Mouse (Mus musculus): Measurements from ENCODE around the gene Myo1d. TPM values are rescaled to one million over a fixed set of nuclear protein-coding genes. Genes with fewer than 3 reads are reported as not detected.
A peak's percentile ranks its signal among the peaks of the same experiment; 100 is the strongest.

The Myo1d gene
- polyA plus RNA-seq, 1 experiment from 2014 or later, result 68.2 TPM

GRCm38 (mm10) chr11:80628992-80629865 lies 150.6 kb downstream of the Myo1d start:
- Histone ChIP-seq H3K9ac (no peak overlapping the region), H3K36me3 (no peaks in the 10 kb centered on the region), H3K27ac (no peak overlapping the region), H3K27me3 (replicated peaks) (no peaks in the 10 kb centered on the region), H3K9me3 (no peaks in the 10 kb centered on the region), H3K4me3 (replicated peaks) (no peak overlapping the region), H3K4me1 (replicated peaks) (no peaks in the 10 kb centered on the region), H3K4me2 (replicated peaks) (no peak overlapping the region)
- ATAC-seq, result no peak
- 85% methylated on average over 10 of the region's 10 CpGs for WGBS

- H3K27ac ChIP-seq, result no peak overlapping the region
- no peak for ATAC-seq
- 90% methylated on average over 4 of the region's 4 CpGs for whole genome bisulfite sequencing
- H3K9ac ChIP-seq, result no peak overlapping the region
- no peaks in the 10 kb centered on the region for H3K4me1 ChIP-seq (replicated peaks)
- no peaks in the 10 kb centered on the region for H3K36me3 ChIP-seq
- H3K4me3 ChIP-seq (replicated peaks), result no peak overlapping the region
- no peaks in the 10 kb centered on the region for H3K27me3 ChIP-seq (replicated peaks)
- no peak overlapping the region for H3K4me2 ChIP-seq (replicated peaks)
- H3K9me3 ChIP-seq, result no peaks in the 10 kb centered on the region
These were observed 151.2 kb downstream of the Myo1d start for GRCm38 (mm10) chr11:80628581-80628980.

GRCm38 (mm10) chr11:80623038-80623380 lies 156.8 kb downstream of the Myo1d start:
- Histone ChIP-seq H3K27ac (no peak overlapping the region), H3K27me3 (replicated peaks) (no peaks in the 10 kb centered on the region), H3K4me2 (replicated peaks) (no peak overlapping the region), H3K4me3 (replicated peaks) (no peak overlapping the region), H3K4me1 (replicated peaks) (no peaks in the 10 kb centered on the region), H3K9me3 (no peaks in the 10 kb centered on the region), H3K9ac (no peak overlapping the region), H3K36me3 (no peaks in the 10 kb centered on the region)
- 58% methylated on average over 7 of the region's 7 CpGs for WGBS
- ATAC-seq, result no peak

- H3K4me1 ChIP-seq (replicated peaks), result no peaks in the 10 kb centered on the region
- no peak overlapping the region for H3K4me2 ChIP-seq (replicated peaks)
- H3K4me3 ChIP-seq (replicated peaks), result no peak overlapping the region
- no peak for ATAC-seq
- no peak overlapping the region for H3K27ac ChIP-seq
- H3K9ac ChIP-seq, result no peak overlapping the region
- H3K36me3 ChIP-seq, result no peaks in the 10 kb centered on the region
- no peaks in the 10 kb centered on the region for H3K27me3 ChIP-seq (replicated peaks)
- WGBS, result 43% methylated on average over 11 of the region's 11 CpGs
- H3K9me3 ChIP-seq, result no peaks in the 10 kb centered on the region
These were observed 157.4 kb downstream of the Myo1d start for GRCm38 (mm10) chr11:80622233-80623037.

GRCm38 (mm10) chr11:80614949-80615725 lies 164.7 kb downstream of the Myo1d start:
- no peaks in the 10 kb centered on the region for H3K36me3 ChIP-seq
- H3K4me2 ChIP-seq (replicated peaks), result no peak overlapping the region
- H3K9me3 ChIP-seq, result no peaks in the 10 kb centered on the region
- no peak overlapping the region for H3K27ac ChIP-seq
- H3K4me1 ChIP-seq (replicated peaks), result no peaks in the 10 kb centered on the region
- no peak overlapping the region for H3K9ac ChIP-seq
- WGBS, result 53% methylated on average over 6 of the region's 6 CpGs
- no peak for ATAC-seq
- H3K27me3 ChIP-seq (replicated peaks), result no peaks in the 10 kb centered on the region
- no peak overlapping the region for H3K4me3 ChIP-seq (replicated peaks)

- Histone ChIP-seq H3K27ac (no peak overlapping the region), H3K4me1 (replicated peaks) (no peaks in the 10 kb centered on the region), H3K4me3 (replicated peaks) (no peak overlapping the region), H3K9me3 (no peaks in the 10 kb centered on the region), H3K36me3 (no peaks in the 10 kb centered on the region), H3K27me3 (replicated peaks) (no peaks in the 10 kb centered on the region), H3K4me2 (replicated peaks) (no peak overlapping the region), H3K9ac (no peak overlapping the region)
- no peak for ATAC-seq
- WGBS, result 42% methylated on average over 5 of the region's 5 CpGs
These were observed 165.4 kb downstream of the Myo1d start for GRCm38 (mm10) chr11:80614418-80614817.

- no peaks in the 10 kb centered on the region for H3K36me3 ChIP-seq
- WGBS, result 7% methylated on average over 6 of the region's 6 CpGs
- H3K27ac ChIP-seq, result no peak overlapping the region
- H3K9ac ChIP-seq, result no peak overlapping the region
- H3K4me1 ChIP-seq (replicated peaks), result no peaks in the 10 kb centered on the region
- H3K27me3 ChIP-seq (replicated peaks), result no peaks in the 10 kb centered on the region
- H3K9me3 ChIP-seq, result no peaks in the 10 kb centered on the region
- H3K4me3 ChIP-seq (replicated peaks), result no peak overlapping the region
- no peak for ATAC-seq
- H3K4me2 ChIP-seq (replicated peaks), result no peak overlapping the region
These were observed 166.3 kb downstream of the Myo1d start for GRCm38 (mm10) chr11:80613534-80613933.

- H3K27ac ChIP-seq, result no peak overlapping the region
- no peak overlapping the region for H3K4me3 ChIP-seq (replicated peaks)
- H3K36me3 ChIP-seq, result no peaks in the 10 kb centered on the region
- WGBS, result 22% methylated on average over 24 of the region's 24 CpGs
- H3K9ac ChIP-seq, result no peak overlapping the region
- H3K27me3 ChIP-seq (replicated peaks), result no peaks in the 10 kb centered on the region
- ATAC-seq, result no peak
- 0 out of 2 replicates have a peak, but pooled peaks cover 4% of the 10 kb centered on the region for H3K4me1 ChIP-seq (replicated peaks)
- H3K9me3 ChIP-seq, result no peaks in the 10 kb centered on the region
- peak overlapping the region; percentile 42 for H3K4me2 ChIP-seq (replicated peaks)
These were observed 177.0 kb downstream of the Myo1d start for GRCm38 (mm10) chr11:80602707-80603441.

GRCm38 (mm10) chr11:80602041-80602458 lies 177.8 kb downstream of the Myo1d start:
- H3K27me3 ChIP-seq (replicated peaks), result no peaks in the 10 kb centered on the region
- ATAC-seq, result no peak
- no peak overlapping the region for H3K27ac ChIP-seq
- H3K4me3 ChIP-seq (replicated peaks), result no peak overlapping the region
- H3K4me2 ChIP-seq (replicated peaks), result no peak overlapping the region
- no peak overlapping the region for H3K9ac ChIP-seq
- H3K4me1 ChIP-seq (replicated peaks), result 0 out of 2 replicates have a peak, but pooled peaks cover 4% of the 10 kb centered on the region
- no peaks in the 10 kb centered on the region for H3K36me3 ChIP-seq
- H3K9me3 ChIP-seq, result no peaks in the 10 kb centered on the region
- 28% methylated on average over 8 of the region's 8 CpGs for WGBS

- H3K4me3 ChIP-seq (replicated peaks), result no peak overlapping the region
- WGBS, result 69% methylated on average over 20 of the region's 20 CpGs
- H3K36me3 ChIP-seq, result no peaks in the 10 kb centered on the region
- no peak overlapping the region for H3K27ac ChIP-seq
- no peak overlapping the region for H3K9ac ChIP-seq
- no peak overlapping the region for H3K4me2 ChIP-seq (replicated peaks)
- no peaks in the 10 kb centered on the region for H3K27me3 ChIP-seq (replicated peaks)
- 0 out of 2 replicates have a peak, but pooled peaks cover 4% of the 10 kb centered on the region for H3K4me1 ChIP-seq (replicated peaks)
- H3K9me3 ChIP-seq, result no peaks in the 10 kb centered on the region
- no peak for ATAC-seq
These were observed 178.6 kb downstream of the Myo1d start for GRCm38 (mm10) chr11:80601040-80601864.

- Histone ChIP-seq H3K4me3 (replicated peaks) (no peak overlapping the region), H3K36me3 (0 out of 2 replicates have a peak, but pooled peaks cover 3% of the 10 kb centered on the region), H3K4me1 (replicated peaks) (no peaks in the 10 kb centered on the region), H3K9me3 (no peaks in the 10 kb centered on the region), H3K27me3 (replicated peaks) (no peaks in the 10 kb centered on the region), H3K27ac (no peak overlapping the region), H3K9ac (no peak overlapping the region), H3K4me2 (replicated peaks) (no peak overlapping the region)
- WGBS, result 73% methylated on average over 1 of the region's 1 CpGs
- ATAC-seq, result no peak
These were observed 184.3 kb downstream of the Myo1d start for GRCm38 (mm10) chr11:80595482-80595881.
